Mouse (Mus musculus): ENCODE results near the gene Gucy2g. TPM values are rescaled to one million over a fixed set of nuclear protein-coding genes. Genes with fewer than 3 reads are reported as not detected.

Gene Gucy2g
- total and polyA plus RNA-seq, 3 experiments, result not detected

- H3K27me3 ChIP-seq (replicated peaks), result no peaks in the 10 kb centered on the region
- H3K4me2 ChIP-seq (ENCODE audit: insufficient read depth, low read depth, poor library complexity, severe bottlenecking), result no peak overlapping the region
- H3K79me2 ChIP-seq (replicated peaks; ENCODE audit: control insufficient read depth, extremely low read depth, insufficient read depth, poor library complexity, severe bottlenecking), result no peaks in the 10 kb centered on the region
- peak; percentile 89 for DNase-seq (ENCODE audit: extremely low read depth)
- dilution Hi-C loops (cut with MboI; ENCODE audit: extremely low pct_ligation_motif_present, extremely low pct_unique_long_range_greater_than_20kb, low sequenced_read_pairs), result no loop called here
- H3K4me3 ChIP-seq (replicated peaks in 1 of 3; ENCODE audit: low read depth in 2 of 3, low read length in 2 of 3, poor library complexity in 1 of 3), result no peak overlapping the region
- no peak; the same call in 1 of the 2 replicates for TF ChIP-seq MXI1 (IDR thresholded peaks at IDR 0.05; ENCODE audit: low read depth, low read length)
- no peak for TF ChIP-seq MEF2A (IDR thresholded peaks at IDR 0.05; ENCODE audit: borderline replicate concordance, low read depth, low read length)
- TF ChIP-seq POLR2A (IDR thresholded peaks at IDR 0.05; ENCODE audit: low read depth, low read length), result no peak
- no peak for TF ChIP-seq TBP (conservative IDR thresholded peaks at IDR 0.05; ENCODE audit: low read depth, low read length)
- TF ChIP-seq MYC (IDR thresholded peaks at IDR 0.05; ENCODE audit: low read depth, low read length), result 0 out of 2 replicates have a peak, but pooled peaks have one; percentile 53
- no peak for TF ChIP-seq ZC3H11A (IDR thresholded peaks at IDR 0.05; ENCODE audit: low read depth, low read length)
- TF ChIP-seq GABPA (IDR thresholded peaks at IDR 0.05; ENCODE audit: insufficient replicate concordance, low read depth, low read length), result no peak
- TF ChIP-seq USF2 (conservative IDR thresholded peaks at IDR 0.05; ENCODE audit: low read depth, low read length), result no peak
- TF ChIP-seq MAZ (IDR thresholded peaks at IDR 0.05; ENCODE audit: low read depth, low read length), result 0 out of 2 replicates have a peak, but pooled peaks have one; percentile 28
- no peak for TF ChIP-seq HCFC1 (IDR thresholded peaks at IDR 0.05; ENCODE audit: low read depth, low read length)
- TF ChIP-seq EP300 (IDR thresholded peaks at IDR 0.05; ENCODE audit: low read length), result peak; percentile 73
- TF ChIP-seq USF1 (IDR thresholded peaks at IDR 0.05; ENCODE audit: low read depth, low read length), result no peak
- TF ChIP-seq ELF1 (IDR thresholded peaks at IDR 0.05; ENCODE audit: low read depth, low read length), result no peak; the same call in 1 of the 2 replicates
- no peak for TF ChIP-seq JUN (IDR thresholded peaks at IDR 0.05; ENCODE audit: insufficient read depth, low read depth, low read length)
- TF ChIP-seq RCOR1 (conservative IDR thresholded peaks at IDR 0.05; ENCODE audit: low read depth, low read length), result no peak
- no peak for TF ChIP-seq NRF1 (IDR thresholded peaks at IDR 0.05; ENCODE audit: low read depth, low read length)
- TF ChIP-seq NELFE (IDR thresholded peaks at IDR 0.05; ENCODE audit: low read depth, low read length), result no peak
- no peak for TF ChIP-seq ZKSCAN1 (IDR thresholded peaks at IDR 0.05; ENCODE audit: borderline replicate concordance, low read depth, low read length)
- no peak for TF ChIP-seq ZNF384 (IDR thresholded peaks at IDR 0.05; ENCODE audit: low read depth, low read length)
- no peak for TF ChIP-seq ZMIZ1 (IDR thresholded peaks at IDR 0.05; ENCODE audit: low read depth, low read length)
- no peak for TF ChIP-seq MAFK (IDR thresholded peaks at IDR 0.05; ENCODE audit: insufficient replicate concordance, low read length)
- 0 out of 2 replicates have a peak, but pooled peaks have one; percentile 37 for TF ChIP-seq JUND (conservative IDR thresholded peaks at IDR 0.05; ENCODE audit: low read depth, low read length)
- no peak for TF ChIP-seq E2F4 (IDR thresholded peaks at IDR 0.05; ENCODE audit: insufficient replicate concordance, low read depth, low read length)
- TF ChIP-seq SIN3A (IDR thresholded peaks at IDR 0.05; ENCODE audit: low read length), result 0 out of 2 replicates have a peak, but pooled peaks have one; percentile 35
- TF ChIP-seq IRF4 (IDR thresholded peaks at IDR 0.05; ENCODE audit: low read depth, low read length), result peak; percentile 83
- TF ChIP-seq CHD1 (IDR thresholded peaks at IDR 0.05; ENCODE audit: low read depth, low read length), result no peak
- peak; percentile 31 for TF ChIP-seq RAD21 (IDR thresholded peaks at IDR 0.05; ENCODE audit: low read depth, low read length)
- no peak for TF ChIP-seq UBTF (IDR thresholded peaks at IDR 0.05; ENCODE audit: low read depth, low read length)
- no peak for TF ChIP-seq KAT2A (IDR thresholded peaks at IDR 0.05; ENCODE audit: insufficient replicate concordance, low read length)
- peak; percentile 62 for TF ChIP-seq MAX (IDR thresholded peaks at IDR 0.05; ENCODE audit: low read length)
- TF ChIP-seq BHLHE40 (IDR thresholded peaks at IDR 0.05; ENCODE audit: low read depth, low read length), result peak; percentile 91
- no peak for TF ChIP-seq PAX5 (IDR thresholded peaks at IDR 0.05; ENCODE audit: low read length)
- TF ChIP-seq ETS1 (conservative IDR thresholded peaks at IDR 0.05; ENCODE audit: low read depth, low read length), result peak; percentile 42; the same call in 1 of the 2 replicates
- peak; percentile 61 for TF ChIP-seq SMC3 (IDR thresholded peaks at IDR 0.05; ENCODE audit: low read depth, low read length)
- TF ChIP-seq POLR2AphosphoS2 (IDR thresholded peaks at IDR 0.05; ENCODE audit: low read depth, low read length), result no peak
- TF ChIP-seq TCF12 (IDR thresholded peaks at IDR 0.05; ENCODE audit: low read depth, low read length), result no peak
- no peak for TF ChIP-seq CHD2 (IDR thresholded peaks at IDR 0.05; ENCODE audit: low read length)
- peak in 1 of 2 experiments; percentile 59; a peak in 2 of 4 replicates for TF ChIP-seq CTCF (conservative IDR thresholded peaks at IDR 0.05 in 1 of 2, IDR thresholded peaks at IDR 0.05 in 1 of 2; ENCODE audit: low read depth in 2 of 2, low read length in 2 of 2)
- no peak overlapping the region for H3K9ac ChIP-seq (ENCODE audit: insufficient read depth, low read depth)
- in situ Hi-C loops (cut with MboI; ENCODE audit: low pct_ligation_motif_present, low pct_unique_long_range_greater_than_20kb, low sequenced_read_pairs), result no loop called here
- H3K27ac ChIP-seq (ENCODE audit: insufficient read depth, low read depth), result no peak overlapping the region
- H3K9me3 ChIP-seq (replicated peaks; ENCODE audit: low read length), result peaks cover 11% of the 10 kb centered on the region
- no peaks in the 10 kb centered on the region for H3K36me3 ChIP-seq (replicated peaks in 1 of 2; ENCODE audit: control insufficient read depth in 1 of 2, insufficient read depth in 1 of 2, low read length in 1 of 2)
- H3K4me1 ChIP-seq (ENCODE audit: control insufficient read depth in 1 of 2, insufficient read depth in 2 of 2), result peaks cover 11 to 35% of the 10 kb centered on the region in 2 experiments
Observed at GRCm38 (mm10) chr19:55227135-55227534, 13.9 kb downstream of the Gucy2g start.

Data from CH12.LX (cell line).